Mouse (Mus musculus): ENCODE results near the gene Akr1a1. TPM values are rescaled to one million over a fixed set of nuclear protein-coding genes. Genes with fewer than 3 reads are reported as not detected.
"Not testable (repeated sequence)": the region's sequence is repeated elsewhere in the genome, so short reads cannot be mapped to it uniquely, and the experiment has no call there.

Gene Akr1a1
- total RNA-seq, 2 experiments from 2014 or later: 419 to 457 TPM

- intact Hi-C loops (cut with DNase I): no loop called here
- no peak for DNase-seq
Observed at GRCm38 (mm10) chr4:116660829-116661228, 9.3 kb upstream of the Akr1a1 start.

DNA sequence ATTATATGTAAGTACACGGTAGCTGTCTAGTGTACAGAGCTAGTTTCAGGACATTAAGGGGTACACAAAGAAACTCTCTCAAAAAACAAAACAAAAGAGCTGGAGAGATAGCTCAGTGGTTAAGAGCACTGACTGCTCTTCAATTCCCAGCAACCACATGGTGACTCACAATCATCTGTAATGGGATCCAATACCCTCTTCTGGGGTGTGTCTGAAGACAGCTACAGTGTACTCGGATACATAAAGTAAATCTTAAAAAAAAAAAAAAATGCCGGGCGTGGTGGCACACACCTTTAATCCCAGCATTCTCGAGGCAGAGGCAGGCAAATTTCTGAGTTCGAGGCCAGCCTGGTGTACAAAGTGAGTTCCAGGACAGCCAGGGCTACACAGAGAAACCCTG is 8.4 kb upstream of the Akr1a1 start:
- intact Hi-C loops (cut with DNase I); DNase-seq: not testable (repeated sequence)

GRCm38 (mm10) chr4:116659474-116659873 is 8.0 kb upstream of the Akr1a1 start:
- intact Hi-C loops (cut with DNase I): no loop called here
- DNase-seq: peak; percentile 31 to 44

DNA sequence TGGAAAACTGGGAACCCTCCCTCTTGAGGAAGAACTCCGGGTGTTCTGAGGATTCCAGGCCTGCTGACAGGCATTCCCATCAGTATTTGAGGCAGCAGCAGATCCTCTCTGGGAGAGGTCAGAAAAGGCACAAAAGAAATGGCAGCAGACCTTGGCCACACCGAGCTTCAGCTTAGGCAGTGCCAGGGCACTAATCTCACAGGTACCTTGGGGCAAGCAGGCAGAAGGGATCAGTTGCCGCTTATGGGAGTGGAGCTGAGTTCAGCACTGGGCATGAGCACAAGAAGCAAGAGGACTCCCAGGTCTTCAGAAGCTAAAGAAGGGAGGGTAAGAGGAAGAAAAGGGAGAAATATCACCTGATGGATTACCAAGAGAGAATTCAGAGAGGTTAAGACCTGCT is 6.5 kb upstream of the Akr1a1 start:
- intact Hi-C loops (cut with DNase I): no loop called here
- no peak for DNase-seq

GRCm38 (mm10) chr4:116655658-116656057 is 4.2 kb upstream of the Akr1a1 start:
- intact Hi-C loops (cut with DNase I): no loop called here
- no peak for DNase-seq

GRCm38 (mm10) chr4:116655100-116655499 is 3.6 kb upstream of the Akr1a1 start:
- no peak for DNase-seq
- intact Hi-C loops (cut with DNase I): no loop called here

DNA sequence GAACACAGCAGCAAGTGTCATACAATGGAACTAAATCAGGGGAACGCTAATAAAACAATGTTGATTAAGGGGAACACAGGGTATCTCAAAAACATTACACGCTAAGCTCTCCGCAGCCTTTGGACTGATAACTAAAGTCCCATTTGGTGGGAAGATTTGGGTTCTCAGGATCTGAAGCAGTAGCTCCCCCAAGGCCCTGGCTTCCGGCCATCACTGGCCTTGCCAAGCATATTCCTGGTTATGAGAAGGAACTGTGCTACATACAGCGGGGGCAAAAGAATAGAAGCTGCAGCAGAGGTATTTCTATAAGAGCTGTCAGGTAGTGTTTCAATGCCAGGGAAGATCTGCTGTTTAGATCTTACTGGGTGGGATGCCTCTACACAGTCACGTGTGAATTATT is 1.7 kb upstream of the Akr1a1 start:
- intact Hi-C loops (cut with DNase I): no loop called here
- no peak for DNase-seq

DNA sequence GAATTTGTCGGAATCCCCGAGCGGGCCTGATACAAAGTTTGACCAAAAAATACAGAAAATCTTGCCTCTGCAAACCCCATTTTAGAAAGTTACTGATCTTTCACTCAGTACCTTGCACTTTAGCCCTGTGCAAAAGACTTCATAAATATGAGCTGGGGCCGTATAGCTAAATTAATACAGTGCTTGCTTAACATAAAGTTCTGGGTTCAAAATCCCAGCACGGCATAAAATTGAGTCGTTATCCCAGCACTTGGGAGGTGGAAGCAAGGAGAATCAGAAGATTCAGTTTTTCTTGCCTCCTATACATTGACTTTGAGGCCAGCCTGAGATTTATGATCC is 286 bp upstream of the Akr1a1 start:
- intact Hi-C loops (cut with DNase I): loop anchor here (1.0 kb wide), 1 partner anchor 33 kb away; no protein-coding TSS in a partner anchor

GRCm38 (mm10) chr4:116650365-116650764 is 1.1 kb downstream of the Akr1a1 start:
- intact Hi-C loops (cut with DNase I): no loop called here
- DNase-seq: no peak

More for the DNA sequence above, 286 bp upstream of the Akr1a1 start:
- DNase-seq: no peak

DNA sequence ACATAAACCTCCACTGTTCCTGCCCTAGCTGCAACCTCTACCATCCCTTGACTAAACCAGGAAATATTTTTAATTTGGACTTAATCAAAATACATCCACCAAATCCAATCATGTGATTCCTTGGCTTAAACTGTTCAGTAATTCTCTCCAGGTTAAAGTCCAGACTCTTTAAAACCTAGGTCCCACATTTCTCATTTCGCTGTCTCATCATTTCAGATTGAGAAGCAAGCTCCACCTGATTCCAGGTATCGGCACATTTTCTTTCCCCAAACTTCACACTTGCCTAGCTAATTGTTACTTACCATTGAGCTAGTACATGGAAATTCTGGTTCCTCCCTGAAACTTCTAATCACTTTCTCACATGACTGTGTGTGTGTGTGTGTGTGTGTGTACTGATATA is 2.1 kb downstream of the Akr1a1 start:
- DNase-seq: no peak
- intact Hi-C loops (cut with DNase I): no loop called here

DNA sequence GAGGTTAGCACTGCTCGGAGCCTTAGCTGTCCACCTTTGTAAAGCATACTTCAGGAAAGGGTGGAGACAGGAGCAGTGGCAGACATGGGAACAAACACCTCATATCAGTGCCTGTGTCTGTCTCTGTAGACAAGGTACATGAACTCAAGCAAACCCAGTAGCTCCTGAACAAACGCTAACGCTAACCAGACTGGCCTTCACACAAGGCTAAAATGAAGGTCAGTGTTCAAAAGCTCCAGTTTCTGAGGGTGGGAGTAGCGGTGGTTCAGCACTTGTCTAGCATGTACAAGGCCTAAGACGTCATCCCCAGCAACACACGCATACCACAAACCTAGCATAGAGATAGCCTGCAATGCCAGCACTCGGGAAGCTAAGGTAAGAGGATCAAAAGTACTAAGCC is 5.9 kb downstream of the Akr1a1 start:
- intact Hi-C loops (cut with DNase I): no loop called here
- no peak for DNase-seq

DNA sequence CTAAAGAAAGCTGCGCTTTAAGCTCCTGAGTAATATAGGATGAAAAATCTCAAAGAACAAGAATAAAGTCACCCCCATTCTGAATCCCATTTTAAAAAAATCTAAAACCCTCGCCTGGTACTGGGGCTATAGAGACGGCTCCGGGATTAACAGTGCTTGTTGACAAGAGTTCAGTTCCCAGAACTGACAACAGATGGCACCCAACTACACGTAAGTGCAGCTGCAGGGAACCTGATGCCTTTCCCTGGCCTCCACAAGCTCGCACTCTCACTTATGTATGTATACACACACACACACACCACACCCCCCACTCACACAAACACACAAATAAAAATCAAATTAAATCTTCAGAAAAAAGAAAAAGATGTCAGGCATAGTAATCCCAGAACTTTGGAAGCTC is 7.2 kb downstream of the Akr1a1 start:
- DNase-seq: peak; percentile 33 to 57
- intact Hi-C loops (cut with DNase I): no loop called here

- DNase-seq: no peak
- intact Hi-C loops (cut with DNase I): no loop called here
Observed at GRCm38 (mm10) chr4:116642071-116642470, 9.4 kb downstream of the Akr1a1 start.

DNA sequence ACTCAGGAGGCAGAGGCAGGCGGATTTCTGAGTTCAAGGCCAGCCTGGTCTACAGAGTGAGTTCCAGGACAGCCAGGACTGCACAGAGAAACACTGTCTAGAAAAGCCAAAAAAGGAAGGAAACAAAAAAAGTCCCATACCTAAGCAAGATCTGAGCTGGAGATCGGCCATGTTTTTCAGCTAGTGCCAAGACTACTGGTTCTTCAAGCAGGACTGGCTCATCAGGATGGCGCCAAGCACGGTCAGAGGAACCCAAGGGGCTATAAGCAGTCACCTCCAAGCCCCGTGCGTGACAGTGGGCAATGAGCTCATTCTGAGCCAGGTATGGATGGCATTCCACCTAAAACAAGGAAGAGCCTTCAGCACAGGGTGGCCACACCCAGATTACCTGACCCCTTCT is 12.7 kb downstream of the Akr1a1 start:
- no peak for DNase-seq
- intact Hi-C loops (cut with DNase I): no loop called here

- DNase-seq: no peak
- intact Hi-C loops (cut with DNase I): no loop called here
Observed at GRCm38 (mm10) chr4:116635197-116635596, 16.3 kb downstream of the Akr1a1 start.

GRCm38 (mm10) chr4:116627722-116628662 is 23.5 kb downstream of the Akr1a1 start, which contains the start of gene Nasp:
Gene Nasp, minus strand, starts transcription at chr4:116627941.
- DNase-seq: peak; percentile 90 to 92
- intact Hi-C loops (cut with DNase I): no loop called here

GRCm38 (mm10) chr4:116627359-116627716 is 24.1 kb downstream of the Akr1a1 start:
- intact Hi-C loops (cut with DNase I): no loop called here
- peak; percentile 95 to 97 for DNase-seq

DNA sequence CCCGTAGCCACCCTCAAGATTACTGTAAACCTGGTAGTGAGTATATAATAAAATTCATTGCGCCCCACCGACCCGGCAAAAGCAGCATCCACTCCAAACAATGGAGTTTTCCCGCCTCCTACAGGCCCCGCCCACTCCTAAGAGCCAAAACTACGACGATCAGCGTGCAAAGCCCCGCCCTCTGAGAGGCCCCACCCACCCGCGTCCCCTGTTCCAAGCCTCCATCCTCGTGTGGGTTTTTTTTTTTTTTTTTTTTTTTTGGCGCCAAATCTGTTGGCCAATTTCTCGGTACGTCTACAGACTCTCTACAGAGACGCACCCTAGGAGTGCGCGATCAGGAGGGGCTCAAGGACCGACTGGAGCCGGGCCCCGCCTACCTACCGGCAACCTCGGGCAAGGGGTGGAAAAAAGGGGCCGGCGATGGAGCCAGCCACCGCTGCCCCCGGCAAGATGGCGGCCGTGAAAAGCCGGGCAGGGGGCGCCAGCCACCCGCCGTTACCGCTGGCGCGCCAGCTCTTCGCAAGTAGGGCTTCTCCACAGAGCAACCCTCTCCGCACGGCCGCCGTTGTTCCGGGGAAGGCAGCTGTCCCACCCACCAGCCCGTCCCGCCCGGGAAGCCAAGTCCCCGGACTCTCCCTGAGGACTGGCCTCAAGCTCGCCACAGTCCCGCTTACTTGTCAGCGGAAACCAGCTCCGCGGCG is 24.7 kb downstream of the Akr1a1 start:
- intact Hi-C loops (cut with DNase I): no loop called here
- DNase-seq: peak; percentile 86 to 88

- no peak for DNase-seq
- intact Hi-C loops (cut with DNase I): no loop called here
Observed at GRCm38 (mm10) chr4:116624831-116625230, 26.6 kb downstream of the Akr1a1 start.

GRCm38 (mm10) chr4:116615237-116615636 is 36.2 kb downstream of the Akr1a1 start:
- DNase-seq: no peak
- intact Hi-C loops (cut with DNase I): no loop called here

GRCm38 (mm10) chr4:116612621-116613020 is 38.9 kb downstream of the Akr1a1 start:
- intact Hi-C loops (cut with DNase I): no loop called here
- no peak for DNase-seq

Measured in heart, postnatal 10 days (tissue).